Mouse (Mus musculus) cerebellum, adult 9-11 months (tissue): ENCODE measurements around the gene Tmem178b.
A peak's percentile ranks its signal among the peaks of the same experiment; 100 is the strongest.

ENCODE experiments used
- DNase-seq: peaks from one replicate; pipeline ENCODE4 v3.0.0; 2022

The Tmem178b gene

DNA sequence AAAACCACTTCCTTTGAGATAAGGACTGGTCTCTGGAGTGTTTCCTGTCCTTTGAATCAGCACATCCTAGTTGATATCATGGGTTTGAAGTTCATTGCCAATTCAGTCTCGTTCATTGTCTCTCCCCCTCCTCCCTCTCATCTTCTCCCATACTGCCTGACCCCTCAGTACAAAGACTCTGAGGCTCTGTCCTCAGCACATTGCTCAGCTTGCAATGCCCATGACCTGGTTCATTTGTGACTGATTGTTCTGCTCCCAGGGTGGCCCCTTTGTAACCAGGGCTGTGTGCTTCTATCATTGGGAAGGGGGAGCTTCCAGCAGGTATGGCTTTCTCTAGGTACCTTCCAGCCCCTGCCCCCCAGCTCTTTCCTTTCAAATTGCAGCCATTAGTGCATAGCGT lies 329.5 kb downstream of the Tmem178b start:
- DNase-seq: no peak

DNA sequence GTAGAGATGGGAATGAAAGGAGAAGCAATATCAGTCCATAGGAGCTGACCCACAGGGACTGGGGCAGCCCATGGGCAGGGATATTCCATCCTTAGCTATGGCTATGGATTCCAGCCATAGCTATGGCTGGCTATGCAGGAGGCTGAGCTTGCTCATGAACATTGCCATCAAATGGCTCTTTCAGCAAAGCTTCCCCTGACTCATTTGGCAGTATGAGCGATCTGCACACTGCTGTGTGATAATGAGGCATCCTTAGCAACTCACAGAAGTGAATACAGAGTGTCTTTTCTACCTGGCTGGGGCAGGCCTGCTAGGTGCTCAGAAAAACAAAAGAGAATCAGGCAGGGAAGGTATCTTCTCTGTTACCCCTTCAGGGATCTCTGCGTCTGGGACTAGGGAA lies 332.3 kb downstream of the Tmem178b start:
- DNase-seq: no peak

DNA sequence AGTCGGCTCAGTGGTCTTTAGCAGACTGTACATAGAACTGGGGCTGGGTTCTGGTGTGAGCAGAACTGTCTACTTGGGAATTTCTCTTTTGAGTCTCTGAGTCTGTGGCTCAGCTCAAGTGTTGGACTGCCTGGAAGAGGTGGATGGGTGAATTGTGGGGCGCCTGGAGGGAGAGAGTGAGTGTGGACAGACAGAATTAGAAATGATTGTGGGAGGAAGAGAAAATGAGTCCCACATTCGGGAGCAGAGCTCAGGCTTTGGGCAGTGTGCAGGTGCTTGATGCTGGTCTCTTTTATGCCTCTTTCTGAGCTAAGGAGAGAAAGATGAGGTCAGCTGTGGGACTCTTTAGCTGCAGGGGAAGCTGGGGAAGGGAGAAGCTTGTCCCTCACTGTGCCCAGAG lies 334.9 kb downstream of the Tmem178b start:
- DNase-seq: no peak

DNA sequence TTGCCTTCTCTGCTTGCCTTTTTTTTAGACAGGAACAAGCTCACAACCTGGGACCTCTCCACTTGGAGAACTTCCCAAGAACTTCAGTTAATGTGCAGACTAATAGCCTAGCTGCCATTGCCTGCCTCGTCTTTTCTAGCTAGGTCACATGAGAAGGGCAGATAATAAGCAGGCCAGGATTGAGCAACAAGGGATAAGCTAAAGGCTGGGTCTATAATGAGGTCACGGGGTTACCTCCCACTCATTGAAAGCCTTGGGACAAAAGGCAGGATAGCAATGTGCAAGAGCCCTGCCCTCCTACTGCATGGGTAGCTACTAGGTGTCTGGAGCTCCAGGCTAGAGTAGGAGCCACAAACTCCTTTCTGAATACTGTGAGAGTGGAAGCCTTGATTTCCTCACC lies 336.1 kb downstream of the Tmem178b start:
- DNase-seq: no peak

DNA sequence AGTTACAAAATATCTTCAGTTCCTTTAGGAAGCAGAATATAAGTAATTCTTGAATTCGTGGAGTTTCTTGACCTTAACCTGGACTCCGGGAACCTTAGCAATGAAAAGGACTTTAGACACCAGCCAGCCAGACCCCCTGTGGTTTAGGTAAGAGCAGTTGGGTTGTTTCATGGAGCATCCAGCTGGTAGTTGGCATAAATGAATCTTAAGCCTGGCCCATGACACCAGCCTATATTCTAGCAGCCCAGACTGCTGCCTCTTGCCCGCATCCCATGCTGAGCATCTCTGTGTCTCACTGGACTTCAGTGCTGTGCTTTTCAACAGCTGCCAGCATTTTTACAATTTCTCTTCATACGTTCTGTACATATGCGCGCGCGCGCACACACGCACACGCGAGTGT lies 344.1 kb downstream of the Tmem178b start:
- DNase-seq: peak; percentile 50

DNA sequence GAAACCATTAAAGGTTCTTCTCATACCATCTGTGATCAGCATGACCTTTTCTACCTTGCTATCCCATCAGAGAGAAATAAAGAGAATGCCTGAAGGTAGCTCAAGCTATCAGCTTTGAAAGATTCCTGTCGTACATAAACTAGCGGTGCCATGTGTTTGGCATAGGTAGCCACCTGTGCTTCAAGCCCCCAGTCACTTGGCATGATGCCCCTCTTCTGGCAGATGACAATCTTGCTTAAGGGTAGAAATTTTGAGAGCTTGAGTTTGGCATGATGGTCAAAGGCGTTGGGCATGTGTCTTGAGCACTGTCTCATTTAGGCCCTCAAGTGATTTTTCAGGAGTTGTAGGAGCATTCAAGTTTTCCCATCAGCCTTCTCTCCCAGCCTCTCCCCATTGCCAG lies 344.6 kb downstream of the Tmem178b start:
- peak; percentile 30 for DNase-seq

DNA sequence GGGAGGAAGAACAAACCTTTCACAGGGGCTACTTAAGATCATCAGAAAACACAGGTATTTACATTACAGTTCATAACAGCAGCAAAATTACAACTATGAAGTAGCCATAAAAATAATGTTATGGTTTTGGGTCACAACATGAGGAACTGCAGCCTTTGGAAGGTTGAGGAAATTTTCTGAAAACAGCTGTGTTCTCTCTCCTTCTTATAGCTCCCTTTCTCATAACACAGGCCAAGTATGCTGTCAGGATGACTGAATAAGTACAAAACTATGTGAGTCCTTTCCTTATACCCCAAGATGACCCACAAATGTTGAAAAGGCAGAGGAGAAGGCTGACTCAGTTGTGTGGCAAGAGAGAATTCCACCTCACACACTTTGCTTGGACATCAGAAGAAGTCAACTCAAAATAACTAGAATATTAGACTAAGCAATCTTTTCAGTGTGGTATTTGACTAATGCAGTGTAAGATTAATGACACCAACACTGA lies 347.6 kb downstream of the Tmem178b start:
- no peak for DNase-seq

DNA sequence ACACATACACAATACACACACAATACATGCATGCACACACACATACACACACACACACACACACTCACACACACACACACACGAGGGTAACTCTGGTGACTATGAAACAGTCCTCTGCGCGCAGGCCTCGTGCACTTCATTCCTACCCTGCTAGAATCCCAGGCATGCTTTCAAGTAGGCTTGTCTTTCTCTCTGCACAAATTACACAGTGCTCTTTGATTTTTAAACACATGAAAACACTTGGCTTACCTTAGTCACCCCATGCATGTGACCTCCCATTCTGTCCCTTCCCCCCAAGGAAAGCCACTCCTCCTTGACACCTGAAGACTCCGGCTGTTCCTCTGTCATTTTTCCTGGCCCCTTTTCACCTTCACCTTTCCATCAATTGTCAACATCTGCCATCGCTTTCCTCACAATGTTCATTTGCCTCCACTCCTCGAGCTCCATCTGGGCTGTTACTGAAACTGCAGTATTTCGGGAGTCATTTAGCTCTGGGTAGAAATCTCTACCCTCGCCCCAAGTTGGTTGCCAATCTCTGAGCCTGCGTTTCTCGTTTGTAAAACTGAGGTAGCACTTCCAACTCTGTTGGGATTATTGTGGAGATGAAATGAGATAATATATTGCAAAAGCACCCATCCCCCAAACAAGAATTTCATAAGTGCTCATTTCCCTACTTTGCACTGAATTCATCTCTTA lies 352.7 kb downstream of the Tmem178b start:
- no peak for DNase-seq

DNA sequence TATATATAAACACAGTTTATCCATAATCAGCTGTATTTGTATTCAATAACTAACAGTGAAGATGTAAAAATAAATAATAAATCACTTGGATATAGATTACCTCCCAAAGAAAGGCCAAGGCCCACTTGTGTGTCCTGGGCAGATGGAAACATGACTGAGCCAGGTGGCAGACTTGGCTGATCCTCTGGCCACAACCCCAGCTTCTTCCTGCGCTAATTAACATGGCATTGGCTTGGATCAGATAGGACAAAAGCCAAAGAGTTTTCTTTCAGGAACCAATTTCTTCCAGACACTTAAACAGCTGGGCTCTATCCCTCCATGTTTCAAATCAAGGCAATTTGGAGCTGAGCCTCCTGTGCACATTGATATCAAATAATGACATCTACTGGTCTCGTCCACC lies 355.9 kb downstream of the Tmem178b start:
- peak; percentile 44 for DNase-seq

DNA sequence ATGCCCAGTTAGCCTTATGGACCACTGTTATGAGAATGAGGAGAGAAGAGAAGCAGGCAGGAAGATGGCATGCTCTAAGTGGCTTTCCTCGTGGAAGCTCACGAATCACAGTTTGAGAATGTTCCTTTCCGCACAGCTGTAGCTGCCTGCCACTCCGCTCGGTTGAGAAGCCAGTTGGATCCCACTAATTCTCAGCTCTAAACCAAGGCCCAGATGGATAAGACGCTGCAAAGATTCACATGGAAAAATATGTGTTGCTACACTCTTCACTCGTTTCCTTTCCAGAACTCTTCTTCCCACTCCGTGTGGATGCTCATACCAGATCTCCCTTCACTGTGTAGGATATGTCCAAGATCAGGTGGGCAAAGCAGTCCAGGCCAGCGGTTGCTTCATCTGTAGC lies 356.9 kb downstream of the Tmem178b start:
- no peak for DNase-seq

DNA sequence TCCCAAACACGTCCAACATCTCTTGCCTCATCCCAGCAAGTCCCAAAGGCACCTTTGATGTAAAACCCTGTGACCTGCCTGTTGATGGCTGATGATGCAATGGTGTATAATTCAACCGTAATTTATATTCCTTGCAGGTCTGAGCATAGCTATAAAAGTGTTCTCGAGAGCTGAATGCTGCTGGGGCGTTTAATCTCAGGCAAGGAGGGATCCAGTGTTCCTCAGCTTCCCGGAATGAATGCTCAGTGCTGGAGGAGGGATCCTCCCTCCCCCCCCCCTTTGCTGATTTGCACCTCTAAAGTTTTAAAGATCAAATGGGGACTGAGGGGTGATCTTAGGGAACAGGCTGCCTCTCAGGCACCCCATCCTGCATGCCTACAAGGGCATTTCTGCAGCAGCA lies 361.0 kb downstream of the Tmem178b start:
- no peak for DNase-seq

DNA sequence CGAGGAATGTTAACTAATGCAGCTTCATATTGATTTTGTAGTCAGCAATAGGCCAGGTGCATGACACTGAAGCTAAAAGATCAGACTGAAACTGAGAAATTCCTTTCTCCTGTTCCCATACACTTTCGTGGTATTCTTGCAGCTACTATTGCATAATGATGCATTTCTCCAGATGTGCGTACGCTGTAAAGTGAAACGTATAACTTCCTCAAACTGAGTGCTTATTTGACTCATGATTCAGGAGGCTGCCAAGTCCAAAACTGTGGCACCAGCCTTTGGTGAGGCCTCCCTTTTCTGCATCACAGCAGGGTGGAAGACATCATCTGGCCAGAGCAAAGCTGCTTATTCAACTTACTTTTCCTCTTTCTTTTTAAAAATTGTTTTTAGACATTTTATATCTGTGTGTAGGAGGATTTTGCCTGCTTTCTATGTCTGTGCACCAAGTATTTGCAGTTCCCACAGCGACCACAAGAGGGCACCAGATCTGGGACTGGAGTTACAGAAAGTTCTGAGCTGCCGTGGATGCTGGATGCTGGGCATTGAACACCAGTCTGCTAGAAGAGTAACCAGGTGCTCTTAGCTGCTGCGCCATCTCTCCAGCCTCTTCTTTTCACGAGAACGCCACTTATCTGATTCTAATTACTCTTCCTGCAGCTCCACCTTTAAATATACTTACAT lies 362.9 kb downstream of the Tmem178b start:
- peak; percentile 44 for DNase-seq

DNA sequence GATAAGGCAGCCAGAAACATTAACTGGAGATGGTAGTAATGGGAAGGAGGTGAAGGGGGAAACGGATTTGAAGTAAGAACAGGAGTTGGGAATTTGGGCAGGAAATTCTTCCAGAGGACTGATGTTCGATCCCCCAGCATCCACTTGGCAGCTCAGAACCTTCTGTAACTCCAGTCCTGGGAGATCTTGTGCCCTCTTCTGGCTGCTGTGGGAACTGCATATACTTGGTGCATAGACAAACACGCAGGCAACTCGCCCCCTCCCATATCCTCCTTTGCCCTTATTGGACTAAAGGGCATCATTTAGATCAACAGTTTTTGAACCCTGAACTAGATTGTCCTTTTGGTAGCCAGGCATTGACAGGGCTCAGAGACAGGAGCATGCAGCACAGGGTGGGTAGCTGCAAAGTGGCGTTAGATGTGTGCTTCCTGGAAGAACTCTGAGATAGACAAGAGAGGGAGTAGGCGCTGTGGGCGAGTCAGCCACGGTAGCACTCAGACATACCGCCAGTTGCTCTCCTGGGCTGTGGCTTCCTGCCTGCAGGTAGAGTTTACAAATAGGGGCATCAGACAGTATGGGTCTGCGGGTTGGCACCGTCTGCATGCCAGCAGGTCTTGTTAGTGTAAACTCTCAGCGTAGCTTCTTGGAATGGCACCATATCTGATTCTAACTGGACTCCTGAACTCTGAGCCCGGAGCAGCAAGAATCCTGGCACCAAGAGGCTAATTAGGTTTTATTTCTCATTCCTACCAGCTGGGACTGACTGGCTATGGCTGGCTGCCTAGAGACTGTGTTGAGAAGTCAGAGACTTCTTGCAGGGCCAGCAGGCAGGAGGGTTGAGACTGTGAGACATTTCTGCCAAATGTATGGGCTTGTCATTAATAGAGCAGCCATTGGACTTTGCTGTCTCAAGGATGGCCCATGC lies 364.0 kb downstream of the Tmem178b start:
- DNase-seq: peak; percentile 84

DNA sequence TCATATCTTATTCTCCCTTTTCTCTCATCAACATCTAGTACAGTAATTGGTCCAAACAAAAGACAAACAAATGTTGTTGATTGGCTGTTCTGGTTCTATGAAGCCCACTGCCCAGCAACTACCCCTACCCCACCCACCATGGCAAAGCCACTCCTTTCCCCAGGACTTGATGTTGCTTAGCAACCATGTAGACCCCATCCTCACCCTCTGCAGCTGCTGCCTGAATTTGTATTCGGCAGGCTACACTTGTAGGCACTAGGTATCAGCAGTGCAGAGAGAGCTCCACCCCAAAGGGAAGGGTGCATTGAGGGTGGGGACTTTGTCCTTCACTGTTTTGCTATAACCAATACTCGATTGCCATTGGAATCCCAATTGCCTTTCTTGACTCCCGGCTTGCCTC lies 365.8 kb downstream of the Tmem178b start:
- DNase-seq: no peak

DNA sequence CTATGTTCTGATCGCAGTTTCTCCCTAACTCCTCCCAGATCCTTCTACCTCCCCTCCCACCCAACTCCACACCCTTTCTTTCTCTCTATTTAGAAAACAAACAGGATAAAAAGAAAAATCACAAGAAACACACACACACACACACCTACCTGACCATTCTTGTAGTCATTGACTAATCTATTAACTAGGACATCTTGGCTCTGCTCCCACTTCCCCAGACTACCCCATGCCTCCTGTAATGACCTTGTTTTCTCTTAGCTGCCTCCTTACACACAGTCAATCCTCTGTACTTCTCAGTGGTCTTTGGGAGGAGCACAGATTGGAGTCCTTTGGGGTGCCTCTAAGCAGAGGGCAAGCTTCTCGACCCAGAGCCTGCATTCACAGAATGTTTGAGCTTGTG lies 367.6 kb downstream of the Tmem178b start:
- DNase-seq: no peak

DNA sequence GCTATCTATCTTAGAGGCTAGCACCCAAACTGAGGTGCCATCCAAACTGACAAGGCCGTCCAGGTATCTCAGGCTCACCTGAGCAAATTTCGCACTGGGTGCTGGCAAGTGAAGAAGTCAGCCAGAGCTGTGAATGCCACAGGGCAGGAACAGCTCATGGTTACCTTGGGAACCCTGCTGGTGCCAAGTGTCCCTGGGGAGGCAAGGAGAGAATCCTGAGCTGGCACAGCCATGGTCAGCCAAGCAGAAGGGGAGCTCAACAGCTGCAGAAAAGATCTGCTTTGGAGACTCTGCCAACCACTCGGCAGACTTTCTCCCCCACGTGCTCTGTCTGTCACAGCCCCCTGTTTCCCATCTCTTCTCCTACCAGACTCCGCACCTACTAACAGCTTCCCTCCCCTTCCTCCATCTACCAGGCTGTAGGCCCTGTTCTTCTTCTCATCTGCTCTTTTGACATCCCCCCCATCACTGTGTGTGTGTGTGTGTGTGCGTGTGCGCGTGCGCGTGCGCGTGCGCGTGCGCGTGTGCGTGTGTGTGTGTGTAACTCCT lies 374.4 kb downstream of the Tmem178b start:
- no peak for DNase-seq

DNA sequence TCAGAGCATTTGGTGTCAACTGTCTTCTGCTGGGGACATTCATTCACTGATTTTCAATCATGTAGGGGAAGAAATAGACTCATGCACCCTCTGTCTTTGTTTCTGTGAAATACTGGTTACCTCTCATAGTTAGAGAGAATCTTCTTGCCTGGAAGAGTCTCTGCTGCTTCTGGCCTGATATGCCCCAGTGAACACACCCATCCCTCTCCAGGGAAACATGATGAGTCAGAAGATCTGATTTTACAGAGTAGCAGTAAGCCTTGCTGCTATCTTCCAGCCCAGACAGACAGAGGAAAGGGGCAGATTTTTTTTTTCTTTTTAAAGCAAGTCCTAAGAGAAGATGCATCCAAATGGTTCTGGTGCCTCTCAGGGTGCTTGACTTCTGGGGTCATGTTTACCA lies 376.9 kb downstream of the Tmem178b start:
- no peak for DNase-seq

DNA sequence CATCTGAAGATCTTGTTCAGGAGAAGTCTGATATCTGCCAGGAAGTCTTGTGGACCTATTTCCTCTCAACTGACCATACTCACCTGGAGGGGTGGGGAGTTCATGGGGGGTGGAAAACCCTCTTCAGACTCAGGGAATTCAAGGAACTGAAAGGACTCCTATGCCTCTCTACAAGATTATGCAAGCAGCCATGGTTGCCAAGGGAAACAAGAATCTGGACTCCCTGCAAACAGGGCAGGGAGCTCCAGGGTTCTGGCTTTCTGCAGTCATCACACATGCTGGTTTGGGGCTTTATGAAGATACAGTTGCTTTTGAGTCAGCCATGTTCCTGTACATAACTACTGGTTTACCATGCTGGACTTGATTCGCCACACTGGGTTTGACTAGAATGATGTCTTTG lies 390.6 kb downstream of the Tmem178b start:
- no peak for DNase-seq

DNA sequence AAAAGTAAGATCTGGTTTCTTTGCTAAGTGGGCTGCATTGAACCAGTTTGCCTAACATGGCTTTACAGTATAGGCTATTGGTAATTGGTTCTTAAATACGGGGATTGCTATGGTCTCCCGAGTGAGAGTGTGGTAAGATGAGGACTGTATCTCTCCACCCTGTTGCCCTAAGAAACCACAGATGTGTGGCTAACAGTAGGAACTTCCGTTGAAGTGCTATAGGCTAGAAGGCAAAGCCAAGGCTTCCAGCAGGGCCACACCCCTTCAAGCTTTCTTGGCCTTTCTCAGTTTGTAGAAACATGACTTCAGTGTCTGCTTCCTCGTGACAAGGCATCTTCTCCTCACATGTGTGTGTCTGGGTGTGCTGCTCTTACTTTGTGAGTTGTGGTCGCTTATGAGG lies 427.6 kb downstream of the Tmem178b start:
- no peak for DNase-seq

DNA sequence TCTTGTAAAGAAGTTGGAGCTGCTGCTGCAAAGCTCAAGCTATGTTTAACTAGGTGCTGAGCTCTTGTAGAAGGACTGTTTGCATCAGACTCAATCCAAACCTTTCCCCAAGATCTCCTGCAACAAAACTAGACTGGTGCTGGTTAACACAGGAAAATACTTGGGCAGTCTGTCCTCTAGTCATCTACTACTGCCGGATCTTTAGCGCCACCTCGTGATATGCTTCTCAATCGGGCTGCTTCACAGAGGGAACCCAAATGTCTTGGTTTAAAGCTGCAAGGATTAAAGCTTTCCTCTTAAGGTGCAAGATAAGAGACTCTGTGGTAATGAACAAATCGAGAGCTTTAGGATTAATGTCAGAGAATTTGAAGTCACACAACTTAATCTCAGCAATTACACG lies 430.3 kb downstream of the Tmem178b start:
- peak; percentile 64 for DNase-seq
